Comparison of ENCODE assay signal across 8 mouse cellular contexts in genomic region chr10:122680387-122681084, GRCm38 (mm10). TPM values are rescaled to one million over a fixed set of nuclear protein-coding genes. Genes with fewer than 3 reads are reported as not detected.
A peak's percentile ranks its signal among the peaks of the same experiment; 100 is the strongest.
DNase-seq lines count a peak whose midpoint lies in the region; ATAC-seq and TF ChIP-seq lines count a peak whose summit lies in the region.

No protein-coding gene starts in this region.

- no peaks in the 10 kb centered on the region; the same call in none of the 2 replicates for H3K4me1 ChIP-seq in spleen, adult 2 months (ENCODE audit: control insufficient read depth, insufficient read depth, insufficient read length)
- H3K4me1 ChIP-seq in embryonic fibroblast, embryonic 13.5 days (ENCODE audit: control insufficient read depth, insufficient read depth, low read length): no peaks in the 10 kb centered on the region
- peaks cover 11% of the 10 kb centered on the region; the same call in 1 of the 2 replicates for H3K4me1 ChIP-seq in liver, embryonic 12.5 days

- DNase-seq in spleen, adult 2 months (ENCODE audit: low read depth in 1 of 2, low spot score in 2 of 2): peak in 1 of 2 experiments; percentile 4
- no peak for DNase-seq in spleen, postnatal 10 days (ENCODE audit: low spot score in 2 of 2)
- DNase-seq in heart, postnatal 14 days: peak; percentile 8 to 18
- peak; percentile 41 to 49 for DNase-seq in kidney, postnatal 36 days
- peak; percentile 80 for DNase-seq in naive thymus-derived CD4-positive, alpha-beta T cell, adult 2 months (ENCODE audit: low read depth)
- peak; percentile 53 for DNase-seq in thymus, postnatal 25 days

- 0 out of 2 replicates have a peak overlapping the region, but pooled peaks have one; percentile 4 for H3K27ac ChIP-seq in spleen, adult 2 months (ENCODE audit: insufficient read depth, low read length)
- H3K27ac ChIP-seq in embryonic fibroblast, embryonic 13.5 days (ENCODE audit: insufficient read depth, low read length): no peak overlapping the region
- no peak overlapping the region for H3K27ac ChIP-seq in liver, embryonic 12.5 days

- peak overlapping the region; percentile 73; the same call in 1 of the 2 replicates for H3K4me3 ChIP-seq in spleen, adult 2 months (ENCODE audit: extremely low read depth, insufficient read depth, insufficient read length)
- H3K4me3 ChIP-seq in embryonic fibroblast, embryonic 13.5 days (ENCODE audit: insufficient read depth, low read length): peak overlapping the region; percentile 62
- peak overlapping the region; percentile 63 for H3K4me3 ChIP-seq in liver, embryonic 12.5 days

- TF ChIP-seq CTCF in spleen, adult 2 months (IDR thresholded peaks at IDR 0.05; ENCODE audit: extremely low read depth, insufficient read depth, insufficient read length, insufficient replicate concordance): no peak
- no peak for TF ChIP-seq CTCF in embryonic fibroblast, embryonic 13.5 days (IDR thresholded peaks at IDR 0.05; ENCODE audit: borderline replicate concordance, insufficient read depth, low read length)

- TF ChIP-seq POLR2A in spleen, adult 2 months (IDR thresholded peaks at IDR 0.05; ENCODE audit: low read depth, low read length): no peak
- no peak for TF ChIP-seq POLR2A in embryonic fibroblast, embryonic 13.5 days (IDR thresholded peaks at IDR 0.05; ENCODE audit: low read depth, low read length)

- 6% methylated on average over 19 of the region's 19 CpGs for WGBS in spleen, adult 2 months
- WGBS in liver, embryonic 12.5 days (ENCODE audit: insufficient replicate concordance): 6% methylated on average over 19 of the region's 19 CpGs

- ATAC-seq in liver, embryonic 12.5 days: no peak

- H3K27me3 ChIP-seq in spleen, adult 2 months (ENCODE audit: control insufficient read depth, insufficient read depth, low read length): peaks cover 7% of the 10 kb centered on the region
- peaks cover 53% of the 10 kb centered on the region for H3K27me3 ChIP-seq in liver, embryonic 12.5 days (replicated peaks)

- no peaks in the 10 kb centered on the region for H3K36me3 ChIP-seq in spleen, adult 2 months (ENCODE audit: control insufficient read depth, insufficient read depth, low read length)
- H3K36me3 ChIP-seq in liver, embryonic 12.5 days: no peaks in the 10 kb centered on the region

- intact Hi-C loops in heart, postnatal 14 days (cut with DNase I): no loop called here

- H3K4me2 ChIP-seq in liver, embryonic 12.5 days: peak overlapping the region; percentile 75

- H3K9me3 ChIP-seq in liver, embryonic 12.5 days (replicated peaks): no peaks in the 10 kb centered on the region

- H3K9ac ChIP-seq in liver, embryonic 12.5 days: no peak overlapping the region

RNA-seq across cellular contexts. Expression of gene Ppm1h, which starts 2.0 kb away (rescaled TPM):
- polyA plus RNA-seq in spleen, adult 2 months (2012; rRNA removed): 9.7 and 13.9 TPM in 2 replicates
- 2.3 and 4.5 TPM in 2 replicates for polyA plus RNA-seq in embryonic fibroblast, embryonic 13.5 days (2011; ENCODE audit: insufficient read length, low read depth, missing spikeins)
- total RNA-seq in heart, postnatal 14 days (2021): 1 to 10 TPM; 8.3 to 9.5 TPM
- polyA plus RNA-seq in liver, embryonic 12.5 days (2016; fragmentation: Nextera tagmentation; extraction: Ambion mirVana): 1.6 TPM in 2 replicates

Comparison
In these comparisons a context has a peak if more than half of its experiments do, and no peak if none do; other contexts are left out.
1. DNase-seq: peak in heart, postnatal 14 days (2 of 2), kidney, postnatal 36 days (2 of 2), naive thymus-derived CD4-positive, alpha-beta T cell, adult 2 months (single experiment) and thymus, postnatal 25 days (single experiment); none in spleen, postnatal 10 days (0 of 2).
2. Peak in every context shown above with its lines, with median percentiles within 50 percentile points of each other: H3K4me3 ChIP-seq.